Comparison of ENCODE assay signal across 22 mouse cellular contexts in genomic region chr11:103419667-103420066, GRCm38 (mm10). TPM values are rescaled to one million over a fixed set of nuclear protein-coding genes. Genes with fewer than 3 reads are reported as not detected.
DNase-seq lines count a peak whose midpoint lies in the region; ATAC-seq and TF ChIP-seq lines count a peak whose summit lies in the region.
"Had no signal": no experiment of that assay in that cellular context is flagged by ENCODE, and none has a peak within 500 bp of the region (broad histone marks: within the 10 kb centered on the region; RNA-seq: fewer than 3 reads in every experiment).

No protein-coding gene starts in this region.

- no peak for TF ChIP-seq POLR2A in spleen, adult 2 months (IDR thresholded peaks at IDR 0.05; ENCODE audit: low read depth, low read length)

- ATAC-seq in monocyte, adult 5-6 weeks (replicated peaks; ENCODE audit: insufficient number of reproducible peaks, low FRiP score, low TSS enrichment, poor library complexity, severe bottlenecking): peak; percentile 88
- ATAC-seq: forebrain, embryonic 13.5 days; forebrain, embryonic 16.5 days had no signal

- intact Hi-C loops in gastrocnemius, adult 2 months (cut with DNase I): loop anchor here (10.0 kb wide), 1 partner anchor 255 kb away; no protein-coding TSS in a partner anchor

- 81% methylated on average over 13 of the region's 13 CpGs for WGBS in spleen, adult 2 months

- DNase-seq in gastrocnemius, adult 2 months: no peak
- no peak for DNase-seq in gastrocnemius, adult 18-20 months (ENCODE audit: low spot score)
- DNase-seq in spleen, adult 2 months (ENCODE audit: low read depth in 1 of 2, low spot score in 2 of 2): no peak
- no peak for DNase-seq in spleen, postnatal 14 days (ENCODE audit: low spot score in 2 of 2)
- no peak for DNase-seq in yolk sac, embryonic 10.5 days (ENCODE audit: low spot score)
- DNase-seq: adrenal gland, postnatal 10 days; adrenal gland, postnatal 36 days; cerebellum, adult 11 months; cerebellum, adult 2 months; cerebellum, postnatal 10 days; cerebellum, postnatal 36 days; gastrocnemius, postnatal 25 days; heart, postnatal 14 days; heart, postnatal 4 days had no signal

- no peaks in the 10 kb centered on the region for H3K36me3 ChIP-seq in spleen, adult 2 months (ENCODE audit: control insufficient read depth, insufficient read depth, low read length)
- H3K36me3 ChIP-seq: forebrain, embryonic 10.5 days; heart, embryonic 10.5 days; heart, embryonic 13.5 days; hindbrain, embryonic 15.5 days had no signal

- H3K4me1 ChIP-seq in spleen, adult 2 months (ENCODE audit: control insufficient read depth, insufficient read depth, insufficient read length): peaks cover 5% of the 10 kb centered on the region; the same call in 1 of the 2 replicates
- H3K4me1 ChIP-seq: forebrain, embryonic 10.5 days; forebrain, embryonic 13.5 days; heart, embryonic 10.5 days; heart, embryonic 13.5 days; hindbrain, embryonic 15.5 days had no signal

- H3K27ac ChIP-seq in gastrocnemius, adult 2 months: peak overlapping the region; percentile 49; the same call in 1 of the 2 replicates
- 0 out of 2 replicates have a peak overlapping the region, but pooled peaks have one; percentile 25 for H3K27ac ChIP-seq in spleen, adult 2 months (ENCODE audit: insufficient read depth, low read length)
- H3K27ac ChIP-seq: forebrain, embryonic 10.5 days; forebrain, embryonic 13.5 days; heart, adult 2 months; heart, embryonic 10.5 days; heart, embryonic 13.5 days; hindbrain, embryonic 15.5 days had no signal

- no peaks in the 10 kb centered on the region for H3K27me3 ChIP-seq in spleen, adult 2 months (ENCODE audit: control insufficient read depth, insufficient read depth, low read length)
- H3K27me3 ChIP-seq: hindbrain, embryonic 15.5 days had no signal

- no peak for TF ChIP-seq CTCF in gastrocnemius, adult 2 months (IDR thresholded peaks at IDR 0.05)
- TF ChIP-seq CTCF in spleen, adult 2 months (IDR thresholded peaks at IDR 0.05; ENCODE audit: extremely low read depth, insufficient read depth, insufficient read length, insufficient replicate concordance): no peak

- no peak overlapping the region for H3K4me3 ChIP-seq in gastrocnemius, adult 2 months
- no peak overlapping the region for H3K4me3 ChIP-seq in spleen, adult 2 months (ENCODE audit: extremely low read depth, insufficient read depth, insufficient read length)
- H3K4me3 ChIP-seq: forebrain, embryonic 10.5 days; forebrain, embryonic 13.5 days; heart, adult 2 months; heart, embryonic 10.5 days; heart, embryonic 13.5 days; hindbrain, embryonic 15.5 days had no signal

RNA-seq across cellular contexts. Expression of gene Plekhm1, which starts 7.2 kb away (rescaled TPM):
- total RNA-seq in gastrocnemius, adult 2 months (2021): 10 to 100 TPM; 12.3 to 13.7 TPM
- total RNA-seq in gastrocnemius, adult 18-20 months (2021): 10 to 100 TPM; 14.8 to 16.4 TPM
- 26.8 and 27.5 TPM in 2 replicates for polyA plus RNA-seq in spleen, adult 2 months (2012; rRNA removed)
- total RNA-seq in monocyte, adult 5-6 weeks (2017): 8.9 to 19.9 TPM (median 12.6 TPM) in 3 replicates

RNA-seq across cellular contexts. Expression of gene Arhgap27, which starts 56.2 kb away (rescaled TPM):
- 1 to 10 TPM; 6.0 to 8.8 TPM for total RNA-seq in gastrocnemius, adult 2 months (2021)
- total RNA-seq in gastrocnemius, adult 18-20 months (2021): 1 to 10 TPM; 6.1 to 6.8 TPM
- polyA plus RNA-seq in spleen, adult 2 months (2012; rRNA removed): 90.0 and 101 TPM in 2 replicates
- total RNA-seq in monocyte, adult 5-6 weeks (2017): 59.2 to 68.0 TPM (median 67.2 TPM) in 3 replicates
